In genomic region chr7:91479145-91479544, GRCm38 (mm10) we compare ENCODE assay signal across 21 mouse cellular contexts.
DNase-seq lines count a peak whose midpoint lies in the region; ATAC-seq and TF ChIP-seq lines count a peak whose summit lies in the region.
"Had no signal": no experiment of that assay in that cellular context is flagged by ENCODE, and none has a peak within 500 bp of the region (broad histone marks: within the 10 kb centered on the region; RNA-seq: fewer than 3 reads in every experiment).

No protein-coding gene starts in this region.

- peak overlapping the region; percentile 69 for H3K27ac ChIP-seq in left cerebral cortex, adult 2 months
- no peak overlapping the region for H3K27ac ChIP-seq in intestine, embryonic 16.5 days (ENCODE audit: low read length)
- H3K27ac ChIP-seq: embryonic facial prominence, embryonic 12.5 days; embryonic facial prominence, embryonic 15.5 days; gastrocnemius, adult 2 months; hindbrain, embryonic 12.5 days; hindbrain, embryonic 15.5 days had no signal

- no peaks in the 10 kb centered on the region for H3K27me3 ChIP-seq in intestine, embryonic 16.5 days (replicated peaks; ENCODE audit: control insufficient read depth, insufficient read depth, low read length)
- H3K27me3 ChIP-seq: embryonic facial prominence, embryonic 12.5 days; embryonic facial prominence, embryonic 15.5 days; hindbrain, embryonic 12.5 days; hindbrain, embryonic 15.5 days had no signal

- TF ChIP-seq CTCF in left cerebral cortex, adult 2 months (IDR thresholded peaks at IDR 0.05), result no peak

- no peak overlapping the region for H3K9ac ChIP-seq in intestine, embryonic 16.5 days (ENCODE audit: low read depth, low read length)
- H3K9ac ChIP-seq: embryonic facial prominence, embryonic 12.5 days; embryonic facial prominence, embryonic 15.5 days; hindbrain, embryonic 12.5 days; hindbrain, embryonic 15.5 days had no signal

- intact Hi-C loops in left cerebral cortex, adult 2 months (cut with DNase I), result no loop called here

- H3K4me2 ChIP-seq in intestine, embryonic 16.5 days (ENCODE audit: low read depth, low read length), result no peak overlapping the region
- H3K4me2 ChIP-seq: embryonic facial prominence, embryonic 12.5 days; embryonic facial prominence, embryonic 15.5 days; heart, embryonic 11.5 days; hindbrain, embryonic 12.5 days; hindbrain, embryonic 15.5 days had no signal

- peak; percentile 86; the same call in 1 of the 2 replicates for ATAC-seq in frontal cortex, adult (ENCODE audit: low TSS enrichment)
- no peak for ATAC-seq in intestine, embryonic 16.5 days
- ATAC-seq: activated CD4-positive, CD25-positive, alpha-beta regulatory T cell, adult 4 months; forebrain, embryonic 14.5 days had no signal

- H3K4me3 ChIP-seq in left cerebral cortex, adult 2 months, result no peak overlapping the region
- no peak overlapping the region for H3K4me3 ChIP-seq in intestine, embryonic 16.5 days (ENCODE audit: low read length)
- H3K4me3 ChIP-seq: embryonic facial prominence, embryonic 12.5 days; embryonic facial prominence, embryonic 15.5 days; gastrocnemius, adult 2 months; hindbrain, embryonic 12.5 days; hindbrain, embryonic 15.5 days had no signal

- no peaks in the 10 kb centered on the region for H3K4me1 ChIP-seq in intestine, embryonic 16.5 days (ENCODE audit: control insufficient read depth, insufficient read depth, low read length)
- H3K4me1 ChIP-seq: embryonic facial prominence, embryonic 12.5 days; embryonic facial prominence, embryonic 15.5 days; hindbrain, embryonic 12.5 days; hindbrain, embryonic 15.5 days had no signal

- no peak for DNase-seq in frontal cortex, postnatal 10 days (ENCODE audit: low spot score in 2 of 2)
- no peak for DNase-seq in left cerebral cortex, adult 2 months (ENCODE audit: extremely low spot score in 1 of 2, low spot score in 2 of 2)
- no peak for DNase-seq in left cerebral cortex, adult 8-10 months (ENCODE audit: low spot score in 2 of 2)
- DNase-seq in brain, adult 2 months (ENCODE audit: low read depth, low spot score), result peak; percentile 60
- DNase-seq: adrenal gland, adult 8-10 months; adrenal gland, postnatal 25 days; cerebellum, adult 18-20 months; cerebellum, adult 9-10 months; cerebellum, postnatal 14 days; gastrocnemius, adult 2 months; gastrocnemius, postnatal 14 days; heart, adult 11 months had no signal

- 63% methylated on average over 3 of the region's 3 CpGs for WGBS in intestine, embryonic 16.5 days

- H3K9me3 ChIP-seq in intestine, embryonic 16.5 days (ENCODE audit: control insufficient read depth, low read length), result no peaks in the 10 kb centered on the region
- H3K9me3 ChIP-seq: embryonic facial prominence, embryonic 12.5 days; embryonic facial prominence, embryonic 15.5 days; hindbrain, embryonic 12.5 days; hindbrain, embryonic 15.5 days had no signal

- no peaks in the 10 kb centered on the region for H3K36me3 ChIP-seq in intestine, embryonic 16.5 days (ENCODE audit: control insufficient read depth, insufficient read depth, low read length)
- H3K36me3 ChIP-seq: embryonic facial prominence, embryonic 12.5 days; embryonic facial prominence, embryonic 15.5 days; hindbrain, embryonic 12.5 days; hindbrain, embryonic 15.5 days had no signal
